Mouse (Mus musculus) c-Kit-positive CD71-positive TER-119-negative erythroid progenitor cells, embryonic 14.5 days (primary cell): ENCODE results near the gene Rad23a.
A peak's percentile ranks its signal among the peaks of the same experiment; 100 is the strongest.

Experiments
- DNase-seq: peaks from one replicate; pipeline ENCODE4 v3.0.0-alpha.2; 2013; ENCODE audit warnings: low read depth

The Rad23a gene

DNA sequence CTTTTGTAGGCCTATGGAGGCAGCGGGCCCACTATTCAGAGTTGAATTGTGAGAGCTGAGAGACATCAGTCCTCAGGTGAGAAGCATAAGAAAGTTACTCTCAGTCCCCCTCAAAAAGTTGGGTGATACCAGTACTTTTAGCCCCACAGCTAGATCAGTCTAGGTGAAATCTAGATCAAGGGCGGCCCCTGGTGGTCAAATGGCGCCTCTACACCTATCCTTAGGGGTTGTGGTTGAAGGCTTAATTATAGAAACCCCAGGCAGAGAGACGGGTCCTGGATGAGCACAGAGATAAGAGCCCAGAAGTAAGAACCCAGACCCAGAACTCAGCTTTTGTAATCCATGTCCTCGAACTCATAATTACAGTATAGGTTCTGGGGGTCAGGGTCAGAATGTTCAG lies 27.4 kb downstream of the Rad23a start:
- peak; percentile 72 for DNase-seq

DNA sequence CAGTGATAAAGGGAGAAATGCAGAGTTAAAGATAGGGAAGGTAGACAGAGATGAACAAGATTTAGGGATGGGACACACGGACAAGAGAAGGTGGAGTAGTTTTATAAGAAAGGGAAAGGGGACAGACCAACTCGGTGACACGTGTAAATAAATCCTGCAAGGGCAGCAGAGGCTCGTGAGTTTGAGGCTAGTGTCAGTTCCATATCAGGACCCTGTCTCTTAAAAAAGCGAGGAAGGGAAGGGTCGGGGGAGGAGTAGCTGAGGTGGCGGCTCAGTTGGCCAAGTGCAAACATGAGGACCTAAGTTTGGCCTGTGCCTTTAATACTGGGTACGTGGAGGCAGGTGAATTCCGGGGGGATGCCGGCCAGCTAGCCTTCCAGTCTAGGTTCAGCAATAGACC lies 29.2 kb downstream of the Rad23a start:
- no peak for DNase-seq

DNA sequence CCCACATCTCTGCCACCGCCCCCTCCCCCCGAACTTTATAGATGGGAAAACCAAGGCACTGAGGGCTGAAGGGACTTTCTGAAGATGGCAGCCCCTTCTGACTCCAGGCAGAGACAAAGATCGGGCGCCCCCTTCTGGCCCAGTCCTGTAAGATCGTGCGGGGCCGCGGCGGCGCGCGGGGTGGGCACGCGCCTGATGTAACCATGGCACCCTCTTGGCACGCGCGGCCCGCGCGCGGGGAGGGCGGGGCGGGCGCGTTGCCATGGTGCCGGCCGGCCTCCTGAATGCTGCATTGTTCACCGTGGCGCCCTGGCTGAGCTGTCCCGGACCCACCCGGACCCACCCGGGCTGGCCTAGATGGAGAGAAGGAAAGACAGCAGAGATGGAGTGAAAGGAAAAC lies 29.6 kb downstream of the Rad23a start:
- peak; percentile 71 for DNase-seq

DNA sequence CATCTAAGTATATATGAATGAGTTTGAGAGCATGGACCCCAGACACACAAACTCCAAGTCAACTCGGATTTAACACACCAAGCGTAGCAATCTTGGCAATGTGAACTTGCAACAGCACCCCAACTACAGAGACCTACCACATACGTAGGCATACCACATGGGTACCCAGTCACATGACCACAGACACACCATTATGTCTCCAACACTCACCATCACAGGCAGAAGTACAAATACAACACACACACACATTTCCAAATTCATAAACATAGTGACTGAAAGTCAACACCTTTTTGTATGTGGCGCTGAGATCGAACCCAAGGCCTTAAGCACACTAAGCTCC lies 30.6 kb downstream of the Rad23a start:
- no peak for DNase-seq

DNA sequence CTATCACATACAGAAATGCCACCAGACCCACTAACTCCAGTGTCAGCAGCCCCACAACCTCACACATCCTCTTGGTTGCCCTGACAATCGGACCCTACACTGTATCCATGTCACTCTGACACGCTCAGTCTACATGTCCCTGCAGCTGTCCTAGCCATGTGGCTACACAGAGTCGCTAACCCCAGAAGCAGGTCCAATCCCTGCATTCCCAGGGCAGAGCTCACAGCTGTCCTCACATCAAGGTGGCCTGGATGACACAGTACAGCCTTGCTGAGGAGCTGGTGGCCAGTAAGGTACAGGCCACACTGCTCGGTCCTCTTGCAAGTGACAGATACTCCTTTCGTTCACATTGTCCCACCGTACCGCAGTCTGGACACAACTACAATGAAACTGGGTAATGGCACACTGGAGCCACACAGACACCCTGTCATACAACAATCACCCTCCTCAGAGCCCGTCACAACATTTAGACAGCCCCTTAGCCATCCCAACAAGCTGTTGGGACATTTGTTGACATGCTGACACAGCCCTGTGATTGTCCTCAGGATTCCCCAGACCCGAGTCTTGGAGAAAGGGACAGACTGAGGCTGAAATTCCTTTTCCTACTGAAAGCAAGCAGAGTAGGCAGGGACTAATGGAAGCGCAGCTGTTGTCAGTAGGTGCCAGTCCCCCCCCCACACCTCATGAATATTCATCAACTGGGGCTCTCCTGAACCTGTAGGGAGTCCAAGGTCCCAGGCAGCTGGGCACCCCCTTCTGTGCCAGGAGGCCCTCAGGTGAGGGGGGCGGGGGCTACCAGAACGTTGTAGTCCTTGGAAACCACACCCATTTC lies 31.1 kb downstream of the Rad23a start:
- no peak for DNase-seq

DNA sequence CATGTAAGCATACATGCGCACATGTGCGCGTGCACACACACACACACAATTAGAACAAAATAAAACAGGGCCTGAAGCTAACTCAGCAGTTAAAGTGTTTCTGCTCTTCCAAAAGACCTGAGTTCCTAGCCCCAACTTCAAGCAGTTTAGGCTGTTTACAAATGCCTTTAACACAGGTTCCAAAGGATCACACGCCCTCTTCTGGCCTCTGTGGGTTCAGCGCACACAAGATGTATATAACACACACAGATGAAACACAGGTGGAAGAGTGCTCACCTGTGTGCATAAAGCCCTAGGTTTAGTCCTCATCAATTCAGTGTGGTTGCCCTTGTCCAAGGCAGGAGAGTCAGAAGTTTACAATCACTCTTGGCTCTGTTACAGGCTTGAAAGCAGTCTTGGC lies 34.4 kb downstream of the Rad23a start:
- DNase-seq: no peak

DNA sequence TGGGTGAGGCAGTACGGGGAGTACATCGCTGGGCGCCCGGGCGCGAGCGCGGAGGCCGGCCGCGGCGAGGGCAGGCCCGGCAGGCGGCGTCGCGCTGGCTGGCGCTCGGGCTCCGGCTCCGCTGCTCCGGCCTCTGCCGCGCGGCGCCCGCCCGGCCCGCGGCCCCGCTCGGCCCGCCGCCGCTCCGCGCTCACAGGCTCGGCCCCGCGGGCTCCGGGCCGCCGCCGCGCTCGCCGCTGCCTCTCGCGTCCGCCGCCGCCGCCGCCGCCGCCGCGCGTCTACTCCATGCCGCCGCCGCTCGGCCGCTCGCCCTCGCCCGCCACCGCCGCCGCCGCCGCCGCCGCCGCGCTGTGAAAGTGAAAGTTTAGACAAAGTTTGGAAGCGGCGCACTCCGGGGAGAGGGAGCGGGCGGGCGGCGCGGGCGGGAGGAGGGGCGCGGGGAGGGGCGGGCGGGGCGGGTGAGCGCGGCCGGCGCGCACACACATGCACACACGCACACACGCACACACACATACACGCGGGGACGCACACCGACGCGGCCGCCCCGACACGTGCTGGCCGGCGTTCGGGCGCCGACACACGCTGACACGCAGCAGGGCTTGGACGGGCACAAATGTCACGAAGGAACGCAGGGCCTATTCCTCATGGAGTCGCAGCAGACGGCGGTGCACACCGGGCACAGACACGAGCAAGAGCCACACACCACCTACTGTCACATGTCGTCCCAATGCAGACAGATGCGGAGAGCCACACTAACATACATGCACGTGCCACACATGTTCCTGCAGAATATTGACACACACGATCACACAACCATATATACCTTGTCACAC lies 40.2 kb downstream of the Rad23a start, which contains the start of gene Nfix:
Nfix (minus strand) TSS at position 346 of the 833 bp plus-strand sequence.
- DNase-seq: no peak

DNA sequence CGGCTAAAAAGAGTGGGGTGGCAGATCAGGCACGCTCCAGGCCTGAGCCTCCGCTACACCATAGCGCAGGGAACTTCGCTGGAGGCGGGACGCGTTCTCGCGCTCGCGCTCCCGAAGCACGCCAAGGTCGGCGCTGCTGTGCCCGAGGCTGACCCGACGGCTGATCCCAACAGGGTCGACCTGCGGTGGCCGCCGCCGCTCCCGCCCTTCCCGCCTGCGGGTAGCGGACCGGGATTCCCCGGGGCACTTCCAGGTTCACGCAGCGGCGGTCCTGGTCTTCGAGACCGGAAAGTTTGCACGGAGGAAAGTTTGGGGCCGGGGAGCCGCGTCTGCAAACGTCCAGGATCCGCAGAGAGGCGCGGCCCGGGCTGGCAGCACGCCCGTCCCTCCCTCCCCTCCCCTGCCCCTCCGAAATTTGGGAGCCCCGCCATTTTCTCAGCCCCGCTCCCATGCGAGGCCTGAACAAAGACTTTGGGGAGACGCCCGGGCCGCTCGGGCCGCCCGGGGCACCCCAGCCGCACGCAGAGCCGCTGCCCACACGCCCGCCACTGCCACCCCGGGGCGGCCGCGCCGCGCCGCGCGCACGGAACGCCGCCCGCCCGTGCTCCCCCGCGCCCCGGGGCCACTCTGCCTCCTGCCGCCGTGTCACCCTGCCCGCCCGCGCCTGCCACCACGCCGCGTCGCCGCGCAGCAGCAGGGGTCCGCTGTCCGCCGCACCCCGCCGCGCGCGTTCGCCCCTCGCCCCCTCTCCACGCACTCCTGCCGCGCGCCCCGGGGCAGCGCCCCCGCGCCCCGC lies 41.1 kb downstream of the Rad23a start:
- no peak for DNase-seq

DNA sequence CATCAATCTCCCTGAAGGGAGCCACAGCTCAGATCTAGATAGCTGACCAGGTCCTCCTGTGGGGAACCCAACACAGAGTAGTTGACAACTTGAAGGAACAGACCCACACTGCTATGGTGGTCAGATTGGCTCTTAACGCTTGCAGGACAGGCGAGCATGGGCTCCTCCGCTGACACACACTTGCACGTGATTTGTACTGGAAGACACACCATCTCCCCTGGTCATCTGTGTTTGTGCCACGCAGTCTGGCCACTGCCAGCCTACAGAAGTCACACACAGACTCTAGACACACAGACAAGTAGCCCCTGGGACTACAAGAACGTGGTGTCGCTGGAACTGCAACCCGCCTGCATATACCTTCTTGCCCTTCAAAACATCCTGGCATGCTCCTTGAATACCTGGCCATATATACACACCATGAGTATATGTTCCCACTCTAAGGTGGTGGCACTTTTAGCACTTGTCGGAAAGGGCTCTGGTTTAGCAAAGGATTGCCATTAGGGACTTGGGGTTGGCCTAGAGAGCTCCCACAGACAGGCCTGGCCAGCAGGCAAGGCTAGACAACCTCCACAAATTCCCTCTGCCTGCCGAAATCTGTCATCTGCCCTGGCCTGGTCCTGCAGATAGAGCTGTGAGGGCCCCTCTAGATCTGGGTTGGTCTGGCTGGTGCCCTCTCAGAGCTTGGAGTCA lies 41.9 kb downstream of the Rad23a start:
- DNase-seq: no peak

DNA sequence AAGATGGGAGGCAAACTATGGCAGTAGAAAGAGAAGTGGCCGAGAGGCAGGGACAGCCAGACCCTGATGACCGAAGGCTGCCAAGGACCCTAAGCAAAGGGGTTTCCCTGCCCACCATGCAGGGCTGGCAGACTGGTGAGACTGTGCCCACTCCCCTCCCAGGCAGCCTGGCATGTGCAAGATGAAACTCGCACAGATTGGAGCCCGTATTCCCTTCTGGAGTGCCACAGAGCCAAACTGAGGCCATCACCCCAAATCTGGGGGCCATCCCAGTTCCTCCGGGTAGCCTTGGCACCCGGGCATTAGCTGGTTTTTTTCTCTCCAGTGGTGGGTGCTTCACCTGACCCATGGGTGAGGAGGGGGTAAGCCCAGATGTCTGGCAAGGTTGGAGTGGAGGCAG lies 42.5 kb downstream of the Rad23a start:
- no peak for DNase-seq

DNA sequence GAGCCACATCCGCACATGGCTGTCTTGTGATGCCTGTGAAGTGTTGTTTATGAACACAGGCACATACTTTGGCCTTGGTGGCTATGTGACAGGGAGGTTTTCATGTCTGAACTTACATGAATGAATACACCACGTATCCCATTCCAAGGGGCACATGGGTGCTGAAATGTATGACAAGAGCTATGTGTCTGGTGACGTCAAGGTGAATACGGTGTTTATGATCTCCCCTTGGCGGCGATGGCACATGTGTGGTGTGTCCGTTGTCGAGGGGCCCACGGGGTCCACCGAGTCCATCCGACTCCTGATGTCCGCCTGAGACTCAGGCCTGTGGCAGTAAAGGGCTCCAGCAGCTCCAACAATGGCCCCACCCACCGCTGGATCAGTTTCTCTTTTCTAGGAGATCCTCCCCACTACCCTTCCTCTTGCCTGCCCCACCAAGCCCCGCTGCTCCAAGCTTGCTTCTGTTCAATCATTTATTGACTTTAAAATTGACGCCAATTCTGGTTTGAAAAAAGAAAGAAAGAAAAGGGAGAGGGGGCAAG lies 43.1 kb downstream of the Rad23a start:
- DNase-seq: no peak

DNA sequence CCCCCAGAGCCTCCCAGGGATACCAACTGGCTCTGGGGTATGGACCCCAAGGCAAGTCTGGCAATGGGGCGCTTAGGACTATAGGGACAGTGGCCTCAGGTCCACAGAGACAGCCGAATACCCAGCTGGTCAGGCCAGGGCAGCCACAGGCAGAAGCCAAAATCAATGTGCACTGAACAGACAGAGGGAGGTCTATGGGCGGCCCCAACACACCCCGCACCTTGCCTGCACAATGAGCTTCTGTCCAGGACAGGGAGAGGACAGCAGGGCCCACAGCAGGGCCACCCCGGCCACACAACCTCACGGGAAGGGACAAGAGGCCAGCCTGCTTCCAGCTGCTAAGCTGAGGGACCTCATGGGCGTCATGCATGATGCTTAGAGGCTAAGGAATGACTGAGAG lies 46.0 kb downstream of the Rad23a start:
- no peak for DNase-seq

DNA sequence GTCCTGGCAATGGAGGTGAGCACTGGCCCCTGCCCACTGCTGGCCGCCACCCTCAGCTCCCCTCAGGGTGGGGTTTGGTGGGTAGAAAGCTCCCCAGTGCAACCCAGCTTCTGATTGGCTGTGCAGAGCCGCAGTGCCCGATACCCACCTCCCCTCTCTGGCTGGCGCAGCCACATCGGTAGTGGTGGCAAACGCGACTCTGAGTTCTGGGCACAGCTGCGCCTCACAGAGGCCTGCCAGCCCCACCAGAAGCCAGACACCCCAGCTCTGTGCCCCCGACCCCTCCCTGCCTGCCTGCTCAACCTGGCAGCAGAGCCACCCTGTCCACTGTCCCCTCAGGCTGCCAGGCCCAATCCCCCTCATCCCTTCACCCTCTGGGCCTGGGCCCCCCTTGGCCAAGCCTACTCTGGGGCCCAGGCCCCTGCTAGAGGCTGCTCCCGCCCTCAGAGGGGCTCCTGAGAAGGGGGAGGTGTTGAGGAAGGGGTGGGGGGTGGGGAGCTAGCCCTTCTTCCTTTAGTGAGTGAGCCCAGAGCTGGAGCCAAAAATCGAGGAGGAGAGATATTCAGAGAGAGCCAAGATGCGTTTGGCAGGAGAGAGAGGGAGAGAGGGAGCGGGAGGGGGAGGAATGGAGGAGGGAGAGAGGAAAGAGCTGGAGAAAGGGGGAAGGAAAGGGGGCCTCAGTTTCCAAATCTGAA lies 46.5 kb downstream of the Rad23a start:
- DNase-seq: no peak

DNA sequence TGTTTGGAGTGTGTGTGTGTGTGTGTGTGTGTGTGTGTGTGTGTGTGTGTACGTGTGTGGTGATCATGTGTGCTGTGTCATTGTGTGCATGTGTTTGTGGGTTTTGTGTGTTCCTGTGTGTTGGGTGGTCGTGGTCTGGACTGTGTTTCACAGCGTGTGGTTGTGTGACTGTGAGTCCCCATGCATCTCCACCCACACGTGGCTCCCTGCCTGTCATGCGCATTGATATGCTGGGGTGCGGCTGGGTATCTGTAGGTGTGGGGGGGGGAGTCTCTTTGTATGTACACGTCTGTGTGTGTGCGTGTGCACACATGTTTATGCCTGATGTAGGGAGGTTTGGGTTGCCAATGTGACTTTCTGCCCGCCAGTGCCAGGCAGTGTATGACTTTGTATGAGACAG lies 47.3 kb downstream of the Rad23a start:
- DNase-seq: no peak

DNA sequence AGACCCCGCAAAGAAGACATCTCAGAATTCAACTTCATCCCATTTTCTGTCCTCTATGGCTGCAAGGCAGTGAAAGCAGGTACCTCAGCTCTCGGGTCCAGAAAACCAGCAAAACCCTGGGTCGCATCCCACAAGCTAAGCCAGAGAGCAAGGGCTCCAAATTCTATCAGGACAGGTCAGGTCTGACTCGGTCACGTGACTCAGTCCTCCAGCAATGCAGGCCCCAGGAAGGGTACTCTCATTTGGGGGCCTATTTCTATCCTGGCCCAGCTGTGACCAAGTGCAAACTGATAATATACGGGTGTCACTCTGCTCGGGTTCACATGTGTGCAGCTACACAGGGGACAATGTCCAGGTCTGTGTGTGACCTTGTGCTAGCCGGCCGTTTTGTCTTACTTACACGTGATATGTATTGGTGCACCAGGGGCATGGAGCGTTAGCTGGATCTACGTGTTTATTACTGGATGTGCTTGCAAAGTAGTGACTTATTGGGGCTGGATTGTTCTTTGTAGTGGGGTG lies 48.0 kb downstream of the Rad23a start:
- no peak for DNase-seq

DNA sequence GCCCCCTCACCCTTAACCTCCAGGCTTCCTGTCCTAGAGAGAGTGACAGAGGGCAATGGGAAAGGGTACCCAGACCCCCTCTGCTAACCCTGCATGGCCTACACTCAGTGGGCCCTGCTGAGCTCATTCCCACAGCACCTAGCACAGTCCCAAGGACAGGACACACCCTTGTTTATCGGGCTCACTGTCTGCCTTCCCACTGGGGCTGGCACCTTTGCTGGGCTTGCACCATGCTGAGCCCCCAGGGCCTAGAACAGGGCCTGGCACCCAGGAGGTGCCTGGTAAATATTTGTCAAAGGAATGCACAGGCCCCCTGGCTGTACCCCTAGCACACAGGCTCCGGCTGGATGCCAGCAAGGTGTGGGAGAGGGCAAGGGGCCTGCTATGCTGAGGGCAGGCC lies 49.9 kb downstream of the Rad23a start:
- no peak for DNase-seq

DNA sequence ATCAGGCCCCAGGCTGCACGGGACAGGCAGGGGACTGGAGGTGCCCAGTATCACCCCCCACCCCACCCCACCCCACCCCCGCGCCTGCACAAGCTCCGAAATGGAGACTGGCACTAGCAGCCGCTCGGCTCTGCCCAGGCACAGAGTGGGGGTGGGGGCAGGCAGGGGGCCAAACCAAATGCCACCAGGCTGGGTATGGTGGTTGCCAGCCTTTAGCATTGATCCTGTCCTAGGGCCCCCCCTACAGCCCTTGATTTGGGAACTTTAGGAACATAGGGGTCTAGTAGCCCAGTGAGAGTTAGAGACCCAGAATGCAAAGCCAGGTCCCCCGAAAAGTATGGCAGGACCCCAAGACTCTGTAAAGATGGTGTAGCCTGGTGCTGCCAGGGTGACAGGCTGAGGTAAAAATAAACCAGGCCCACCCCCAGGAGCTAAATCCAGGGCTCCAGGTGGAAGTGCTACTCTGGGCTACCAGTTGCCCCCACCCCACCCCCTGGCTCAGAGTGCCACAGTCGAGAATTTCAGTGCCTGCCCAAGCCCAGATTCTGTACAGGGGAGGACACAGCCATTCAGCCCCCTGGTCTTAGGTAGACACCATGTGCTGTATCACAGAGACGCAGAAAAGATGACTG lies 50.5 kb downstream of the Rad23a start:
- DNase-seq: no peak

DNA sequence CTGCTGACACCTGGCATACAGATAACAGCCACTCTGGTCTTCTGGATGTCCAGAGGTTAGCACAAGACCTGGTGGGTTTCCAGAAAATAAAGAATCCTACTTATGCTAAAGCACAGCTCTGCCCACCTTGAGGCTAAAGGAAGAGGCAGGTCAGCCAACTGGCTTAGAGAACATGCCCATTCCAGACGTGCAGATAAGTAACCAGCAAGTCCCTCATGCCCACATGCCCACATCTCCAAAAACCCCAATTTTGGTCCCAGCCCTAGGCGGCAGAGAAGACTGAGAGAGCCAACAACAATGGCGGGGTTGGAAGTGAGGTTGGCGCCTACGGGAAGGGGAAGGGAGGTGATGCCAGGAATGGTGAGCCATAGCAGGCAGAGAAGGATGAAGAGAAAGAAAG lies 51.1 kb downstream of the Rad23a start:
- DNase-seq: no peak

DNA sequence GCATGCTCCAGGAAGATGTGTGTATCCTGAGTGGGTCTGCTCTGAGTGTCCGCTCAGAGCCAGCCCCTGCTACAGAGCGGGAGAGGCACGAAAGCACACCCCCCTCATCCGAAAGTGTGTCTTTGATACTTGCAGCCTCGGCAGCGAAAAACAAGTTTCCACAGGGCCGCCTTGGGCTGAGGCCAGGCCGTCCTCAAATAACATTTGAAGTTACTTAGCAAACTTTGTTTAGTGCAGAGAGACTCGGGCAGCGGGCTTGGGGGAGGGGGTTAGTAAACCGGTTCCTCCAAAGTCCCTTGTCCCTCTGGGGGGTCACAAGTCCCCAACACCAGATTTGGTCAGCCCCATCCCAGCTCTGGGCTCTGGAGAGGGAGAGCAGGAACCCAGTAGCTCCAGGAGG lies 51.6 kb downstream of the Rad23a start:
- no peak for DNase-seq

DNA sequence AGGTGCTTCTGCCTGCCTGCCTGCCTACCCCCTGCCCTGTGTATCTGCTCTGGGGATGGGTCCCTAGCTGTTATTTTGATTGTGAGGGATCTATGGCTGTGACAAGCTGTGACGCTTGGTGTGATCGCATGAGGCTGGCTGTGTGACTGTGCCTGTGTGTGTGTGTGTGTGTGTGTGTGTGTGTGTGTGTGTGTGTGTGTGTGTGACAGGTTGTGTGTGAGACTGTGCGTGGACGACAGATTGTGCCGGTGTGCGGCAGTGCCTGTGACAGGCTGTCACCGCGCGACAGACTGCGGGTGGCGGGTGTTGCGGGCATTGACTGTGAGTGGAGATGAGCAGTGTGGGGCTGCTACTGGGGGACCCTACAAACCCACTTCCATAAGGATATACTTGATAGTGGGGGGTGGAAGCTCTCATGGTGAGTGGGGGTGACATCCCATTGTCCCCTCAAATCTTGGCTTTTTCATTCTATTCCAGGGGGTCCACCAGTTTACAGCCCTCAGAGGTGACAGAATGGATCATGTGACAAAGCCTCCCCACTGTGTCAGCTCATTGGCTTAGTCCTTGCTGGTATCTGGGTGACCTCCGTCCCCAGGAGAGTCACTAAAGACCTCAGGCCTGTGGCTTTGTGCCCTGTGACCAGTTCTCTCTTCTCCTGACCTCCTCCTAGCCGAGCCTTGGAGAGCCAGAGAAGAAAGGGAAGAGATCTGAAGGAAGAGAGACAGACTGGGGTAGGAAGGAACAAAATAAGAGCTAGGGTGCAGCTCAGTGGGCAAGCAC lies 52.8 kb downstream of the Rad23a start:
- DNase-seq: no peak
